Mouse (Mus musculus): Measurements from ENCODE around the gene Coq5. TPM values are rescaled to one million over a fixed set of nuclear protein-coding genes. Genes with fewer than 3 reads are reported as not detected.

Gene Coq5
- polyA plus RNA-seq (2015; fragmentation: Nextera tagmentation; extraction: Ambion mirVana) = 53.1 and 56.5 TPM in 2 replicates

DNA sequence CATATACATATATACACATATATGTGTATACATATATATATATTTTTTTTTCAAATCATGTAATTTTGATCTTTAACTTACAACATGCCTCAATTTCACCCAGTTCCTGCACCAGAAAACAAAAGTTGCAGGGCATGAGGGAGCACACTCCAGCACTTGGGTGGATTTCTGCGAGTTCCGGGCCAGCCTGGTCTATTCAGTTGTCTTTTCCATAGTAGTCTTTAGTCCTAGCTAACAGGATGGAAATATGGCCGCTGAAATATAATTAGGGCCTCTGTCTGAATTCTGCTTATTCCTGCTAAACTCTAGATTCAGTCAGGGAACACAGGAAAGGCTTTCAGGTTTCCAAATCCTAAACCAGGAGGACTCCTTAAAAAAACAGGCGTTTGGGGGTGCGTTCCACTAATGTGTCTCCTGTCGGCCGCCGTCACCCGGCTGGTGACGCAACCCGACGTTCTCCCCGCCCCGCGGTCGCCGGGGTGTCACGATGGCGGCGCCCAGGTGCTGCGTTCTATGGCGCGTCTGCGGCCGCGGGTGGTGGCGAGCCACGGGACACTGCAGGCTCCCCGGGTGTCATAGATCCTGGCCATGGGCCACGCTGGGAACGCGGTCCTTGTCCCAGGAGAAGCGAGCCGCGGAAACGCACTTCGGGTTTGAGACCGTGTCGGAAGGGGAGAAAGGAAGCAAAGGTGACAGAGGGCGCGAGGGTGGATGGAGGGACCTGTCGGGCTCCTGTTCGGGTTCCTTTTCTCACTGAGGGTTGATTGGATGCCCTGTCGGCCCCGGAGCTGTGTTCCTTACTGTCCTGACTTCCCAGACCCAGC lies at the start of gene Coq5:
TSS of gene Coq5 (plus strand) at position 441 of the 824 bp plus-strand sequence.
- Histone ChIP-seq H3K36me3 (peaks cover 13% of the 10 kb centered on the region), H3K4me2 (peak within 1 kb of the TSS; percentile 93), H3K27me3 (no peaks in the 10 kb centered on the region), H3K4me1 (replicated peaks) (peaks cover 6% of the 10 kb centered on the region), H3K4me3 (peak within 1 kb of the TSS; percentile 95), H3K27ac (peak within 1 kb of the TSS; percentile 78), H3K9ac (peak within 1 kb of the TSS; percentile 92), H3K9me3 (no peaks in the 10 kb centered on the region)
- ATAC-seq (ENCODE audit: low FRiP score) = peak; percentile 87
- WGBS = 3% methylated on average over 45 of the region's 45 CpGs

- Histone ChIP-seq H3K4me1 (replicated peaks) (peaks cover 15% of the 10 kb centered on the region), H3K9ac (no peak overlapping the region), H3K36me3 (no peaks in the 10 kb centered on the region), H3K4me2 (no peak overlapping the region), H3K9me3 (no peaks in the 10 kb centered on the region), H3K27me3 (peaks cover 41% of the 10 kb centered on the region), H3K4me3 (no peak overlapping the region), H3K27ac (no peak overlapping the region)
- ATAC-seq (ENCODE audit: low FRiP score) = 0 out of 2 replicates have a peak, but pooled peaks have one; percentile 27
- 59% methylated on average over 15 of the region's 15 CpGs for WGBS
Measured at GRCm38 (mm10) chr5:115230830-115231551, 48.5 kb upstream of the Coq5 start.

DNA sequence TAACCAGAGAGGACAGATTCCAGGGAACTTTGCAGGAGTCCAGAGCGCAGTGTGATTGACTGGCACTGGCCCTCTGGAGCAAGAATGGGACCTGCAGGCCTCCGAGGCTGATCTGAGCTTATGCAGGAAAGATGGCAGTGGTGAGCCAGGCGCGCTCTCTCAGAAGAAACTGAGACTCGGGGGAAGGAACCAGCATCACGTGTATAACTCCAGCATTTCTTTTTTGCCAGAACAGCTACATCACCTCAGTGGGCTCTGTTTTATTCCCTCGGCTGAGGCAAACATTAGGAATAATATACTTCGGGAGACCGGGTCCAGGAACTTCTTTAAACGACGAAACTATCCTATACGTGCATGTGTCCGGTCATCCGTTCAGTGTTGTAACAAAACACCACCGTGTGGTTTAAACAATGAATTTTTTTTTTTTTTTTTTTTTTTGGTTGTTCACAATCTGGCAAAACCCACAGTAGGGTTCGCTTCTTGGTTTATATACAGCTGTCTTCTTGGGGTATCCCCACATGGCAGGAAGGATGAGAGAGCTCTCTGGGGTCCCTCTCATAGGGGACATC lies 47.8 kb upstream of the Coq5 start:
- 43% methylated on average over 16 of the region's 16 CpGs for WGBS
- H3K27me3 ChIP-seq = peaks cover 45% of the 10 kb centered on the region
- ATAC-seq (ENCODE audit: low FRiP score) = no peak
- no peak overlapping the region for H3K27ac ChIP-seq
- no peak overlapping the region for H3K9ac ChIP-seq
- no peak overlapping the region for H3K4me2 ChIP-seq
- no peak overlapping the region for H3K4me3 ChIP-seq
- H3K9me3 ChIP-seq = no peaks in the 10 kb centered on the region
- H3K36me3 ChIP-seq = no peaks in the 10 kb centered on the region
- H3K4me1 ChIP-seq (replicated peaks) = peaks cover 15% of the 10 kb centered on the region

GRCm38 (mm10) chr5:115232516-115232915 lies 47.0 kb upstream of the Coq5 start:
- H3K27ac ChIP-seq = no peak overlapping the region
- H3K4me1 ChIP-seq (replicated peaks) = peaks cover 18% of the 10 kb centered on the region
- H3K27me3 ChIP-seq = peaks cover 45% of the 10 kb centered on the region
- 70% methylated on average over 6 of the region's 6 CpGs for WGBS
- no peaks in the 10 kb centered on the region for H3K36me3 ChIP-seq
- no peaks in the 10 kb centered on the region for H3K9me3 ChIP-seq
- H3K4me2 ChIP-seq = no peak overlapping the region
- no peak overlapping the region for H3K4me3 ChIP-seq
- no peak for ATAC-seq (ENCODE audit: low FRiP score)
- H3K9ac ChIP-seq = no peak overlapping the region

- Histone ChIP-seq H3K27ac (no peak overlapping the region), H3K9ac (no peak overlapping the region), H3K36me3 (no peaks in the 10 kb centered on the region), H3K4me2 (no peak overlapping the region), H3K9me3 (no peaks in the 10 kb centered on the region), H3K4me1 (replicated peaks) (peaks cover 22% of the 10 kb centered on the region), H3K4me3 (no peak overlapping the region), H3K27me3 (peaks cover 45% of the 10 kb centered on the region)
- 95% methylated on average over 14 of the region's 14 CpGs for WGBS
- no peak for ATAC-seq (ENCODE audit: low FRiP score)
Measured at GRCm38 (mm10) chr5:115233031-115233780, 46.3 kb upstream of the Coq5 start.

DNA sequence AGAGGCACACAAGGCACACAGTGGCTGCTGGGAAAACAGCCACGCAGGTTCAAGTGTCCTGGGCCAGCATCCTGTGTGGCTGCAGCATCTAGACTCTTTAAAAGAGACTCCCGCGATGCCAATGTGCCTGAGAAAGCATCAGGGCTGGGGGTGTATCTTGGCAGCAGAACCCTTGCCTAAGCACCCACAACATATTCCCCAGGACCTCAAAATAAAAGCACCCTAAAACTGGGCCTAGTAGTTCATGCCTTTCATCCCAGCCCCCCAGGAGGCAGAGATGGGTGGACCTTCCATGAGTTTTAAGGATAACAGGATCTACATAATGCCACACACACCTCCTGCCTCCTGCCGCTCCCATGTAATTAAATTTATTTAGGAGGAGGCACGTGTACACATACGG lies 44.9 kb upstream of the Coq5 start:
- H3K9me3 ChIP-seq = no peaks in the 10 kb centered on the region
- peaks cover 45% of the 10 kb centered on the region for H3K27me3 ChIP-seq
- WGBS = 53% methylated on average over 6 of the region's 6 CpGs
- no peak overlapping the region for H3K4me3 ChIP-seq
- ATAC-seq (ENCODE audit: low FRiP score) = no peak
- H3K9ac ChIP-seq = no peak overlapping the region
- no peak overlapping the region for H3K4me2 ChIP-seq
- no peaks in the 10 kb centered on the region for H3K36me3 ChIP-seq
- H3K4me1 ChIP-seq (replicated peaks) = peaks cover 33% of the 10 kb centered on the region
- no peak overlapping the region for H3K27ac ChIP-seq

DNA sequence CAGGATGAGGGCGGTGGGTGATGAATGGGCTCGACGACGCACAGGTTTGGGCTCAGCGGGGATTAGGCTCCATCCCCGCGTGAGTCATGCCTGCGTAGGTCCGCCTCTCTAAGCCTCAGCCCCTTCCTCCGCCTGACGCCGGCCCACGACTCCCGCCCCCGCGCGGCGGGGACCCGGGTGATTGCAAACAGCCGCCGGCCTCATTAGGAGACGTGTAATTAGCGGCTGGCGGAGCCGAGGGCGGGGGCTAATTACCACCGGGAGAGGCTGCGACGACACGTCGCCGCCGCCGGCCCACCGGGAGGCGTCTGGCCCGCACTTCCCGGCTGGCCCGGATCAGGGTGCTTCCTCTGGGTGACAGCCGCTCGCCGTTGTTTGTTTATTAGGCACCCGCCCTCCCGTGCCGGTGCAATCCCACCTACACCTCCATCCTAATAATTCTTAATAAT lies 44.1 kb upstream of the Coq5 start:
- H3K9ac ChIP-seq = peak overlapping the region; percentile 74
- peak overlapping the region; percentile 82 for H3K27ac ChIP-seq
- ATAC-seq (ENCODE audit: low FRiP score) = peak; percentile 34
- H3K4me3 ChIP-seq = peak overlapping the region; percentile 46
- peak overlapping the region; percentile 71 for H3K4me2 ChIP-seq
- peaks cover 33% of the 10 kb centered on the region for H3K4me1 ChIP-seq (replicated peaks)
- peaks cover 8% of the 10 kb centered on the region for H3K36me3 ChIP-seq
- under 1% methylated on average over 43 of the region's 45 CpGs for WGBS
- H3K27me3 ChIP-seq = peaks cover 50% of the 10 kb centered on the region
- no peaks in the 10 kb centered on the region for H3K9me3 ChIP-seq

- peak; percentile 68; the same call in 1 of the 2 replicates for ATAC-seq (ENCODE audit: low FRiP score)
Measured at GRCm38 (mm10) chr5:115235786-115236263, 43.6 kb upstream of the Coq5 start, which contains the start of gene Pop5. TSS of gene Pop5 (plus strand) at chr5:115235836.

DNA sequence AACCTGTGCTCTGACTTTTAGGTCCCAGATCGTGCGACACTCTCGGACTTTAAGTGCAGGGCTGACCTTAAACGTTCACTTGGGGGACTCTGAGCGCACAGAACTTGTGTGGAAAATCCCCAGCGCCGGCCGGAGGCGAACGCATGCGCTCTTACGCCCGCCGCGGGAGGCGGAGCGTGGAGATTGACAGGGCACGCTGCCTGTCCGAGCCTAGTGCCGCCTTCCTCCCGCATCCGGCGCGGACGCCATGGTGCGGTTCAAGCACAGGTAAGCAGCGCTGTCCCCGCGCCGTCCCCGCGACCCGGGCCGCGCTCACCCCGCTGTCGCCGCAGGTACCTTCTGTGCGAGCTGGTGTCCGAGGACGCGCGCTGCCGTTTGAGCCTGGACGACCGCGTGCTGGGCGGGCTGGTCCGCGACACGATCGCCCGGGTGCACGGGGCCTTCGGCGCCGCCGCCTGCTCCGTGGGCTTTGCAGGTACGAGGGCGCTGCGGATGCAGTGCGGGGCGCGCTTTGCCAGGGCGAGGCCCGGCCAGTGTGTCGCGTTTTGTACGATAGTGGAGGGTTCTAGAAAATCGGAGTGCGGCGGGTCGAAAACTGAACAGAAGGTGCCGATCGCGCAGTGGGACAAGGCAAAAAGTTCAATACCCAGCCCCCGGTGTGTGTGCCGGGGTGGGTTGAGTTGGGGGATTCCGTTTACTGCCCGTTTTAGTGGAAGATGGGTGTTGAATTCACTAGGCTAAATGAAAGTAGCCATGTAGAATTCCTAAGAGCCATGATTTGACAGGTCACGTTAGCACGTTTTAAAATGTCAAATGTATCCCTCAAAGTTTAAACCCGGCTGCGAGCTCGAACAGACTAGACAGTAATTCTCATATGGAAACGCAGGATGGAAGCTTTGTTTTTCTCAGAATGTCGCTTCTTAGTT lies 41.4 kb upstream of the Coq5 start:
- peak; percentile 82 for ATAC-seq (ENCODE audit: low FRiP score)

More at GRCm38 (mm10) chr5:115235786-115236263, 43.6 kb upstream of the Coq5 start, which contains the start of gene Pop5:
- Histone ChIP-seq H3K4me2 (peak within 1 kb of the TSS; percentile 71), H3K27me3 (peaks cover 48% of the 10 kb centered on the region), H3K9ac (peak within 1 kb of the TSS; percentile 74), H3K4me3 (peak within 1 kb of the TSS; percentile 46), H3K9me3 (no peaks in the 10 kb centered on the region), H3K27ac (peak within 1 kb of the TSS; percentile 82), H3K36me3 (peaks cover 13% of the 10 kb centered on the region), H3K4me1 (replicated peaks) (peaks cover 32% of the 10 kb centered on the region)
- WGBS = 3% methylated on average over 21 of the region's 21 CpGs

DNA sequence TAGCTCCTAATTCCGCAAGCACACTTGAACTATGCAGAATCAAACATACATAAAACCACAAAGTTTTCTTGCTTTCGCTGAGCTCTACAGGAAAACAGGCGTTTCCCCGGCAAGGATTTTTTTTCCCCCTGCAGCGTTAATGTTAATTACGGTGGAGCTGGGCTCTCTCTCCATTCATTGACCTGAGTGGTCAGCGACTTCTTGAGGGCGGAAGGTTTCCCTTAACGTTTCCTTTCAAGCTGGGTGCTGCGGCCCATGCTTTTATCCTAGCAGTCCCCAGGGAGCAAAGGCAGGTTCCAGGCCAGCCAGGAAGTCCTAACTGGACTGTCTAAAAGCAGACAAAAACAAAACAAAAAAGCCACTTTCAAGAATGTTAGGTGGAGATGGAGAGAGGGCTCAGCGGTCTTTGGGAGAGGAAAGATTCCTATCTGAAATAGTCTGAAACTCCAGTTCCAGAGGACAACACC lies 40.7 kb upstream of the Coq5 start:
- Histone ChIP-seq H3K9ac (peak overlapping the region; percentile 84), H3K36me3 (peaks cover 42% of the 10 kb centered on the region), H3K27ac (no peak overlapping the region), H3K9me3 (no peaks in the 10 kb centered on the region), H3K4me3 (peak overlapping the region; percentile 85), H3K4me2 (peak overlapping the region; percentile 93), H3K4me1 (replicated peaks) (peaks cover 26% of the 10 kb centered on the region), H3K27me3 (peaks cover 22% of the 10 kb centered on the region)
- WGBS = 8% methylated on average over 11 of the region's 11 CpGs
- no peak for ATAC-seq (ENCODE audit: low FRiP score)

More for the DNA sequence above, 41.4 kb upstream of the Coq5 start:
- peaks cover 29% of the 10 kb centered on the region for H3K27me3 ChIP-seq
- H3K4me1 ChIP-seq (replicated peaks) = peaks cover 26% of the 10 kb centered on the region
- H3K4me3 ChIP-seq = peak overlapping the region; percentile 85
- H3K27ac ChIP-seq = peak overlapping the region; percentile 81
- peaks cover 35% of the 10 kb centered on the region for H3K36me3 ChIP-seq
- H3K9me3 ChIP-seq = no peaks in the 10 kb centered on the region
- under 1% methylated on average over 87 of the region's 88 CpGs for WGBS
- peak overlapping the region; percentile 93 for H3K4me2 ChIP-seq
- peak overlapping the region; percentile 84 for H3K9ac ChIP-seq

All from hindbrain, embryonic 13.5 days (tissue).